Mouse (Mus musculus): ENCODE measurements around the gene Nav3.

DNA sequence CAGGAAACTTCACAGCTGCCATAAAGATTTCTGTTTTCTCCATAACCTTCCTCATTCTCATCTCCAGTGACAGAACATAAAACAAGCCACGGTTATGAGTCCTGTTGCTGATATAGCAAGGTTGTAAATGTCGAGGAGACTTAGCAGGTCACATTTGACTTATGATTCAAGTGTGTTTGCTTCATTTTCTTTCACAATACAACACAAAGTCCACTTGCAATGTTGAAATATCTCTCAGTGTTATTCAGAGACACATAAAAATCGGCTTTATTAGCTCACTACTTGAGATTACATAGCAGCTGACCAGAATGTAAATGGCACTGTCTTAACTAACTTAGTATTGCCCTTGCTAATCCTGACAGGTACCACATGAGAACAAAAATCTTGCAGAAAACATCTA lies 482.5 kb downstream of the Nav3 start:
- TF ChIP-seq POLR2A (IDR thresholded peaks at IDR 0.05; ENCODE audit: borderline replicate concordance, extremely low read depth, insufficient read depth, insufficient read length, poor library complexity, severe bottlenecking) (no peak), CTCF (IDR thresholded peaks at IDR 0.05; ENCODE audit: borderline replicate concordance, extremely low read depth, insufficient read depth, insufficient read length) (no peak)
